Mouse (Mus musculus) kidney, adult 2 months (tissue): Measurements from ENCODE around the gene Rnase9.

ENCODE experiments used
- CTCF ChIP-seq: fragments of 200-500 bp; conservative IDR thresholded peaks from 2 replicates; pipeline ENCODE4 v1.5.1; 2011; ENCODE audit warnings: low read depth, mild to moderate bottlenecking, control low read depth, low read length, moderate library complexity, mixed read lengths; ENCODE audit not compliant: insufficient read depth, insufficient read length
- POLR2A ChIP-seq: fragments of 200-500 bp; IDR thresholded peaks from one replicate; pipeline ENCODE4 v1.6.1; 2011; ENCODE audit warnings: low read depth, low read length, control low read depth

DNA sequence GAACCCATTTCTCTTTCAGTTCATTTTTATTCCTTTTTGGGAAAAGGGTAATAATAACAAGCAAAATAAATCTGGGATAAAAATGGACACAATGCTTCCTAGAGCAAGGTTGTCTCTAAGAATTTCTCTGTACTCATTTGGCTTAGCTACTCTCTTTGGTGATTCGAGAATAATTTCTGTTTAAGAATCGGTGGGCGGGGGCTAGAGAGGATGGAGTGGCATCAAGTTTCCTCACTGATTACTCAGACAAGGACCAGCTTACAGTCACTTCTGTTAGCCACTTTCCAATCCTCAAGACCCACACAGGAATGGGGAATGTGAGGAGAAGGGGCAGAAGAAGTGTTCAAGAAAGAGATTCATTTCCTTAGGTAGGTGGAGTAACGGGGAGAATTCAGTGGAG lies 32.9 kb downstream of the Rnase9 start:
- TF ChIP-seq CTCF, result no peak
- no peak for TF ChIP-seq POLR2A
